In genomic region chr4:115838196-115838595, GRCm38 (mm10) we compare ENCODE assay signal across 1 mouse cellular context.
TF ChIP-seq lines count a peak whose summit lies in the region.

No protein-coding gene starts in this region.

TF ChIP-seq in MEL, 35 proteins besides CTCF, POLR2A, EP300 and RAD21 (continued from another document):
- TF ChIP-seq MAZ (IDR thresholded peaks at IDR 0.05; ENCODE audit: low read depth, low read length) (no peak), USF2 (IDR thresholded peaks at IDR 0.05; ENCODE audit: borderline replicate concordance in 1 of 2, insufficient read depth in 1 of 2, low read depth in 1 of 2, low read length in 2 of 2) (no peak), E2F4 (IDR thresholded peaks at IDR 0.05; ENCODE audit: borderline replicate concordance, low read depth, low read length) (no peak), SIN3A (IDR thresholded peaks at IDR 0.05; ENCODE audit: low read length) (no peak), GABPA (IDR thresholded peaks at IDR 0.05; ENCODE audit: low read depth, low read length) (no peak), ELF1 (IDR thresholded peaks at IDR 0.05; ENCODE audit: low read depth, low read length) (no peak), MXI1 (IDR thresholded peaks at IDR 0.05; ENCODE audit: low read depth, low read length) (no peak), CHD2 (IDR thresholded peaks at IDR 0.05; ENCODE audit: low read length) (no peak)
TF ChIP-seq in MEL: peak in this region for 0.
